Mouse (Mus musculus): ENCODE measurements around the gene Tspan9. TPM values are rescaled to one million over a fixed set of nuclear protein-coding genes. Genes with fewer than 3 reads are reported as not detected.

Gene Tspan9
- polyA plus RNA-seq, 1 experiment from 2014 or later = 25.8 TPM

DNA sequence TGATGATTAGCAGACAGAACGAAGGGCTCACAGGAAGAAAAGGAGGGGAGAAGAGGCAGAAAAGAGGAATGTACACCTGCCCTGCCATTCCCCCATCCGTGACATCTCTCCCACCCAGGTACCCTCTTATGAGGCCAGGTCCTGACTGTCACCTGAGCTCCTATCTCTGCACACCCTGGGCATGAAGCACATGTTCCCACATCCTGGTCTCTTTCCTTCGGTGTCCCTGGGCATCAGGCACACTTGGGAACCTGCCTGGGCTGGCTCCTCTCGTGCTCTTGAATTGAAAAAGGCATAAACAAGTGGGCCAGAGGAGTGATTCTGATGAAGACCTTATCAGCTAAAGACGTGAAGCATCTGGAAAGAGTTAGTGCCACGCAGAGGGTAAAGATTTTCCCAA, 80.6 kb downstream of the Tspan9 start:
- H3K27ac ChIP-seq (ENCODE audit: low read length) = no peak overlapping the region
- H3K9me3 ChIP-seq (replicated peaks; ENCODE audit: control insufficient read depth, low read length) = no peaks in the 10 kb centered on the region
- H3K4me1 ChIP-seq (ENCODE audit: control insufficient read depth, low read depth, low read length) = peaks cover 7% of the 10 kb centered on the region
- ATAC-seq (ENCODE audit: low read depth) = no peak
- no peak overlapping the region for H3K4me3 ChIP-seq (ENCODE audit: low read depth, low read length)
- H3K4me2 ChIP-seq (ENCODE audit: low read depth, low read length) = no peak overlapping the region
- 67% methylated on average over 6 of the region's 6 CpGs for WGBS (ENCODE audit: insufficient replicate concordance)
- H3K9ac ChIP-seq (ENCODE audit: low read depth, low read length) = no peak overlapping the region
- H3K36me3 ChIP-seq (ENCODE audit: control insufficient read depth, insufficient read depth) = no peaks in the 10 kb centered on the region
- no peaks in the 10 kb centered on the region for H3K27me3 ChIP-seq (ENCODE audit: control insufficient read depth, insufficient read depth, low read depth, low read length)

DNA sequence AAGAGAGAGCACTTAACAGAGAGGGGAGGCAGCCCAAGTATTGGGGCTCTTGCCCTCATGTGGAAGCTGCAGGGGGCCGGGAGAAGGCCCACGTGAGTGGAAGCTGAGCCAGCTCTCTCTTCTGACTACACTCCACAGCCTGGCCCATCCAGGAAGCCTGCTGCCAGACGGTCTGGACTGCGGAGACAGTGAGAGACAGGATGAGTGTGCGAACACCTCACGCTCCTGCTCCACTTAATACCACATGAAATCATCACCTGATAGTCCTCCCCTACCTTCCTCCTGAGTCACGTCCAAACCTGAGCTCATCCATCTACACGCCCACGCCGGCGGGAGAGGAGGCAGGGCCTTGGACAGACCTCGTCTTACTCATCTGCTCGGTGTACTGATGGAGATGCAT, 81.2 kb downstream of the Tspan9 start:
- Histone ChIP-seq H3K27me3 (ENCODE audit: control insufficient read depth, insufficient read depth, low read depth, low read length) (no peaks in the 10 kb centered on the region), H3K4me2 (ENCODE audit: low read depth, low read length) (no peak overlapping the region), H3K9me3 (replicated peaks; ENCODE audit: control insufficient read depth, low read length) (no peaks in the 10 kb centered on the region), H3K27ac (ENCODE audit: low read length) (no peak overlapping the region), H3K9ac (ENCODE audit: low read depth, low read length) (no peak overlapping the region), H3K4me1 (ENCODE audit: control insufficient read depth, low read depth, low read length) (peaks cover 7% of the 10 kb centered on the region), H3K4me3 (ENCODE audit: low read depth, low read length) (no peak overlapping the region), H3K36me3 (ENCODE audit: control insufficient read depth, insufficient read depth) (no peaks in the 10 kb centered on the region)
- ATAC-seq (ENCODE audit: low read depth) = no peak
- WGBS (ENCODE audit: insufficient replicate concordance) = 69% methylated on average over 13 of the region's 13 CpGs

DNA sequence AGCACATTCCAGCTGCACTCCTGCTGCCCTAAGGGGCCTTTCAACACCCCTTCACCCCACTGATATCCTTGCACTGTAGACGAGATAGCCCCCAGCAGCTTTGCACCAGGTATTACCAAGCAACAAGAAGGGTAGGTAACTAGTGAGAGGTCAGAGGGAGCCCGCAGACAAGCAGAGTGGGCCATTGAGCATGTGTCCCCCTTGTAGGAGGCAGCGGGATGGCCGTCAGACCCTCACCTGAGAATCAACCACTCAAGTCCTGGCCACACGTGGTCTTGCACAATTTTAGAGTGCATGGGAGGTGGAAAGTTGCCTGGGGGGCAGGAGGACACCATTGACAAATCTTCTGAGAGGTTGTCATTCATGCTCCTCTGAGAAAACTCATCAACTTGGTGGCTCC, 82.1 kb downstream of the Tspan9 start:
- Histone ChIP-seq H3K27ac (ENCODE audit: low read length) (no peak overlapping the region), H3K9ac (ENCODE audit: low read depth, low read length) (no peak overlapping the region), H3K4me3 (ENCODE audit: low read depth, low read length) (no peak overlapping the region), H3K9me3 (replicated peaks; ENCODE audit: control insufficient read depth, low read length) (no peaks in the 10 kb centered on the region), H3K4me1 (ENCODE audit: control insufficient read depth, low read depth, low read length) (peaks cover 7% of the 10 kb centered on the region), H3K4me2 (ENCODE audit: low read depth, low read length) (no peak overlapping the region), H3K27me3 (ENCODE audit: control insufficient read depth, insufficient read depth, low read depth, low read length) (no peaks in the 10 kb centered on the region), H3K36me3 (ENCODE audit: control insufficient read depth, insufficient read depth) (no peaks in the 10 kb centered on the region)
- 59% methylated on average over 5 of the region's 5 CpGs for WGBS (ENCODE audit: insufficient replicate concordance)
- ATAC-seq (ENCODE audit: low read depth) = no peak

DNA sequence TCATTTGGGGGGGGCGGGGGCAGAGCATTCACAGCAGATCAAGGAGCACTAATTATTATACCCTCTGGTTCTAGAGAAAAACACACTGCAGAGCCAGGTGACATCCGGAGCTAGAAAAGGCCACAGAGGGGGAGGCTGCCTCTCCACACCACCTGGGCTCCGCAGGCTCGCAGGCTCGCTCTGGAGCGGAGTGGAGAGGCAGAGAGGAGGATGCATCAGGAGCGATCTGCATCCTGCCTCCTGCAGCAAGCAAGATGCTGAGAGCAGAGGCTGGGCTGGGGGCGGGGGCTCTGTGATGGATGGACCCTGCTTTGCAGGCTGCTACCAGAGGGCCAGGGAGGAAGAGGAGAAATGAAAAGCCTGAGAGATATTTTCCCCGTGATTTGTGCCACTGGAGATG, 84.8 kb downstream of the Tspan9 start:
- no peak overlapping the region for H3K4me3 ChIP-seq (ENCODE audit: low read depth, low read length)
- 70% methylated on average over 9 of the region's 9 CpGs for WGBS (ENCODE audit: insufficient replicate concordance)
- H3K9ac ChIP-seq (ENCODE audit: low read depth, low read length) = no peak overlapping the region
- no peaks in the 10 kb centered on the region for H3K4me1 ChIP-seq (ENCODE audit: control insufficient read depth, low read depth, low read length)
- H3K27ac ChIP-seq (ENCODE audit: low read length) = no peak overlapping the region
- no peaks in the 10 kb centered on the region for H3K9me3 ChIP-seq (replicated peaks; ENCODE audit: control insufficient read depth, low read length)
- no peak overlapping the region for H3K4me2 ChIP-seq (ENCODE audit: low read depth, low read length)
- no peaks in the 10 kb centered on the region for H3K27me3 ChIP-seq (ENCODE audit: control insufficient read depth, insufficient read depth, low read depth, low read length)
- no peak for ATAC-seq (ENCODE audit: low read depth)
- no peaks in the 10 kb centered on the region for H3K36me3 ChIP-seq (ENCODE audit: control insufficient read depth, insufficient read depth)

DNA sequence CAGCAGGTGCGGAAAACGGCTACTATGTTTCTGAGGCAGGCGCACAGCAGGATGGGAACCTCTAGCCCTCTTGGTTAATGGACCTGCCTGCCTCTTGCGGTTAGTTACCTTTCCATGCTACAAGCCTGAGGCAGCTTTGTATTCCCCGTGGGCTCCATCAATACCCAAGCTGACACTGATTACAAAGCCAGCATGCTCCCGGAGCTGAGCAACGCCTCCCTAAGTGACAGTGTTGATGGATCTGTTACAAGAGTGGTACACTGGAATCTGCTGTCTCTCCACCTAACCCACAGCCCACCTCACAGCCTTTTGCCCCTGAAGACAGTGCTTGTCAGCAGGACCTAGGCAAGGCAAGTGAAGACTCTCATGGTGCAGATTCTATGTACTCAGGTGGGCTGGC, 85.2 kb downstream of the Tspan9 start:
- Histone ChIP-seq H3K9me3 (replicated peaks; ENCODE audit: control insufficient read depth, low read length) (no peaks in the 10 kb centered on the region), H3K4me2 (ENCODE audit: low read depth, low read length) (no peak overlapping the region), H3K27me3 (ENCODE audit: control insufficient read depth, insufficient read depth, low read depth, low read length) (no peaks in the 10 kb centered on the region), H3K9ac (ENCODE audit: low read depth, low read length) (no peak overlapping the region), H3K36me3 (ENCODE audit: control insufficient read depth, insufficient read depth) (no peaks in the 10 kb centered on the region), H3K27ac (ENCODE audit: low read length) (no peak overlapping the region), H3K4me1 (ENCODE audit: control insufficient read depth, low read depth, low read length) (no peaks in the 10 kb centered on the region), H3K4me3 (ENCODE audit: low read depth, low read length) (no peak overlapping the region)
- WGBS (ENCODE audit: insufficient replicate concordance) = 71% methylated on average over 7 of the region's 7 CpGs
- no peak for ATAC-seq (ENCODE audit: low read depth)

DNA sequence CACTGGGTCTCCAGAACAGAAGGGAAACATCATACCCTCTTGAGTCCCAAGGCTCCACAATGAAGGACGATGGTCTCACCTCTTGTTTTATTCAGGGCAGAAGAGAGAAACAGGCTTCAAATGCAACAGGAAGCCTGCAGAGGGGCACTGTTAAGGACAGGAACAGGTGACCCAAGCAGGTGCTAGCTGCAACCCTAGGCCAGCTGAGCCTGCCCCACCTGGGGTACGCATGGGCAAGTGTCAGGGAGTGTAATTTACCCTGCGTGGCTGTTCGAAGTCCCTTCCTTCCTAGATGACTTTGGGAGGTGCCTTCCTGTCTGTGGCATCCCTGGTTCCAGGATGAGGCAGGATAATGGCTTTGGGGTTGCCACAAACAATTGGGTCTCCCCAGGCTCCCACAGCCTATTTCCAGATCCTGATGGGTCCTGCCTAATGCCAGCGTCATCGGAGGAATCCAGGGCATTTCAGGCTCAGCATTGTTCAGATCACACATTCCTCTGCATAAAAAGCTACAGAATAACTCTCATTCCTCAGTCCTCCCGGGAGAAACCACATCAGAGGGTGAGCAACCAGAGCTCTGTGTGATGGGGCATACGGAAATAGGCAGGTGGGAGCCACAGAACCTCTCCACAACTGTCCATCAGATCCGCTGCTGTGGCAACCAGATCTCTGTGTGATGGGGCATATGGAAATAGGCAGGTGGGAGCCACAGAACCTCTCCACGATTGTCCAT, 90.2 kb downstream of the Tspan9 start:
- 60% methylated on average over 10 of the region's 10 CpGs for WGBS (ENCODE audit: insufficient replicate concordance)
- Histone ChIP-seq H3K4me2 (ENCODE audit: low read depth, low read length) (no peak overlapping the region), H3K27me3 (ENCODE audit: control insufficient read depth, insufficient read depth, low read depth, low read length) (no peaks in the 10 kb centered on the region), H3K27ac (ENCODE audit: low read length) (no peak overlapping the region), H3K4me1 (ENCODE audit: control insufficient read depth, low read depth, low read length) (no peaks in the 10 kb centered on the region), H3K4me3 (ENCODE audit: low read depth, low read length) (no peak overlapping the region), H3K9ac (ENCODE audit: low read depth, low read length) (no peak overlapping the region), H3K9me3 (replicated peaks; ENCODE audit: control insufficient read depth, low read length) (no peaks in the 10 kb centered on the region), H3K36me3 (ENCODE audit: control insufficient read depth, insufficient read depth) (no peaks in the 10 kb centered on the region)
- ATAC-seq (ENCODE audit: low read depth) = no peak

DNA sequence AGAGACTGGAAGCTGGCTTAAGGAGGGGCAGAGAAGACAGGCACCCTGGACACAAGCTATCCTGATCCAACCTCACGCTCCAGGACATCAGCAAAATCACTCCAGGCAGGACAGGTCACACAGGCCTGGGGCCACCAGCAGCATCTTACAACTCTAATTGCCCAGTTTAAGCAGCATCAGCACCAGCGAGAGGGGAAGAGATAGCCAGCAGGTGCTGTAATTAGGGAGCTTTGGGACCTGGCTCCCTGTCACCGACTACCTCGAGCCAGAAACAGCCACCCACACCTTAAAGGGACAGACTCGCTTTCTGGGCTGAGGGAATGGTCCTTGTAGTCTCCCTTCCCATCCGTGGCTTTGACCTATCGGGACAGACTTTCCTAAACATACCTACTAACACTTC, 95.7 kb downstream of the Tspan9 start:
- no peak overlapping the region for H3K4me2 ChIP-seq (ENCODE audit: low read depth, low read length)
- H3K27ac ChIP-seq (ENCODE audit: low read length) = no peak overlapping the region
- H3K27me3 ChIP-seq (ENCODE audit: control insufficient read depth, insufficient read depth, low read depth, low read length) = no peaks in the 10 kb centered on the region
- no peak overlapping the region for H3K9ac ChIP-seq (ENCODE audit: low read depth, low read length)
- H3K4me1 ChIP-seq (ENCODE audit: control insufficient read depth, low read depth, low read length) = no peaks in the 10 kb centered on the region; the same call in 1 of the 2 replicates
- no peak overlapping the region for H3K4me3 ChIP-seq (ENCODE audit: low read depth, low read length)
- WGBS (ENCODE audit: insufficient replicate concordance) = 44% methylated on average over 7 of the region's 7 CpGs
- ATAC-seq (ENCODE audit: low read depth) = no peak
- H3K9me3 ChIP-seq (replicated peaks; ENCODE audit: control insufficient read depth, low read length) = no peaks in the 10 kb centered on the region
- H3K36me3 ChIP-seq (ENCODE audit: control insufficient read depth, insufficient read depth) = no peaks in the 10 kb centered on the region

DNA sequence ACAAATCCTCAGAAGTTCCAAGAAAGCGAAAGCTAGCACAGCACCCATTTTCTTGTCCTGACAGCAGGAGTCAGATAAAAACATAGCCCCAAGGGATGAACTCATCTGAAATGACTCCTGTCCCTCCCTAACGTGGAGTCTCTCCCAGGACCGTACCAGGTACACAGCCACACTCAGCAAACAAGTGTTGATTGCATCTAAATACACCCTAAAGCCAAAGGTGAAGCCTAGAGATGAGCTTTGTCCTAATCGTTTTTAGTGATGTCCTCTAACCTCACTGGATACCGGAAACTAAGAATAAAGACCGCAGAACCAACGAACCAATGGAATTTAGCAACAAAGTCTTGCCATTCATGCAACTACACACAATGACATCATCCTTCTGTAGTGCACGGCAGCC, 96.2 kb downstream of the Tspan9 start:
- no peak for ATAC-seq (ENCODE audit: low read depth)
- H3K4me3 ChIP-seq (ENCODE audit: low read depth, low read length) = no peak overlapping the region

DNA sequence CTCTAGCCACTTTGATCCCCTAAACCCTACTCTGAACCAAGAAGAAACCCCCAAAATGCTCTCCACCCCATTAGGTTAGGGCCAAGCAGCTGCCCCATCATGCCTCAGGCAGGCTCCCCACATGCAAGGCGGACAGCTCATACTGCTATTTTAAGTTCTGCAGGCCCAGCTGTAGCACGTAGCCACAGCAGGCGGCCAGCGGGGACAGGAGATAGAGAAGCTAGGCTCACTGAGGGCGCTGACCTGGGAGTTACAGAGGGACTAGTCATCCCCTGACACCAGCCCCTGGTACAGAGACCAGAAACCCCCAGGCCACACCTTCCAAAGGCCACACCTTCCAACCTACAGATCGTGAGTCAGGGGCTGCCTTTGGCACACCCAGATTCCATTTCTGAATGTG, 96.6 kb downstream of the Tspan9 start:
- H3K27me3 ChIP-seq (ENCODE audit: control insufficient read depth, insufficient read depth, low read depth, low read length) = no peaks in the 10 kb centered on the region
- H3K4me2 ChIP-seq (ENCODE audit: low read depth, low read length) = no peak overlapping the region
- H3K9me3 ChIP-seq (replicated peaks; ENCODE audit: control insufficient read depth, low read length) = no peaks in the 10 kb centered on the region
- no peaks in the 10 kb centered on the region; the same call in 1 of the 2 replicates for H3K4me1 ChIP-seq (ENCODE audit: control insufficient read depth, low read depth, low read length)
- H3K9ac ChIP-seq (ENCODE audit: low read depth, low read length) = no peak overlapping the region
- H3K4me3 ChIP-seq (ENCODE audit: low read depth, low read length) = no peak overlapping the region
- 45% methylated on average over 6 of the region's 6 CpGs for WGBS (ENCODE audit: insufficient replicate concordance)
- no peak overlapping the region for H3K27ac ChIP-seq (ENCODE audit: low read length)
- no peak for ATAC-seq (ENCODE audit: low read depth)
- H3K36me3 ChIP-seq (ENCODE audit: control insufficient read depth, insufficient read depth) = no peaks in the 10 kb centered on the region

More for the DNA sequence above, 96.2 kb downstream of the Tspan9 start:
- Histone ChIP-seq H3K4me1 (ENCODE audit: control insufficient read depth, low read depth, low read length) (no peaks in the 10 kb centered on the region; the same call in 1 of the 2 replicates), H3K27me3 (ENCODE audit: control insufficient read depth, insufficient read depth, low read depth, low read length) (no peaks in the 10 kb centered on the region), H3K36me3 (ENCODE audit: control insufficient read depth, insufficient read depth) (no peaks in the 10 kb centered on the region), H3K9ac (ENCODE audit: low read depth, low read length) (no peak overlapping the region), H3K4me2 (ENCODE audit: low read depth, low read length) (no peak overlapping the region), H3K9me3 (replicated peaks; ENCODE audit: control insufficient read depth, low read length) (no peaks in the 10 kb centered on the region), H3K27ac (ENCODE audit: low read length) (no peak overlapping the region)
- 62% methylated on average over 8 of the region's 8 CpGs for WGBS (ENCODE audit: insufficient replicate concordance)

Data from liver, embryonic 16.5 days (tissue).